Mouse (Mus musculus): ENCODE results near the gene Ahdc1.

Ahdc1 gene

GRCm38 (mm10) chr4:133046691-133047352 is 35.8 kb downstream of the Ahdc1 start:
- in situ Hi-C loops (cut with MboI; ENCODE audit: low pct_unique_long_range_greater_than_20kb in 1 of 2, low sequenced_read_pairs in 2 of 2, unreplicated experiment in 1 of 2): no loop called here

- in situ Hi-C loops (cut with MboI; ENCODE audit: low pct_unique_long_range_greater_than_20kb in 1 of 2, low sequenced_read_pairs in 2 of 2, unreplicated experiment in 1 of 2): no loop called here
These were observed 36.5 kb downstream of the Ahdc1 start for GRCm38 (mm10) chr4:133047353-133048105.

GRCm38 (mm10) chr4:133049071-133049920 is 38.2 kb downstream of the Ahdc1 start:
- in situ Hi-C loops (cut with MboI; ENCODE audit: low pct_unique_long_range_greater_than_20kb in 1 of 2, low sequenced_read_pairs in 2 of 2, unreplicated experiment in 1 of 2): no loop called here

- in situ Hi-C loops (cut with MboI; ENCODE audit: low pct_unique_long_range_greater_than_20kb in 1 of 2, low sequenced_read_pairs in 2 of 2, unreplicated experiment in 1 of 2): no loop called here
These were observed 39.3 kb downstream of the Ahdc1 start for GRCm38 (mm10) chr4:133050196-133050836.

GRCm38 (mm10) chr4:133050837-133051549 is 39.9 kb downstream of the Ahdc1 start:
- in situ Hi-C loops (cut with MboI; ENCODE audit: low pct_unique_long_range_greater_than_20kb in 1 of 2, low sequenced_read_pairs in 2 of 2, unreplicated experiment in 1 of 2): no loop called here

GRCm38 (mm10) chr4:133051550-133051865 is 40.4 kb downstream of the Ahdc1 start:
- in situ Hi-C loops (cut with MboI; ENCODE audit: low pct_unique_long_range_greater_than_20kb in 1 of 2, low sequenced_read_pairs in 2 of 2, unreplicated experiment in 1 of 2): no loop called here

- in situ Hi-C loops (cut with MboI; ENCODE audit: low pct_unique_long_range_greater_than_20kb in 1 of 2, low sequenced_read_pairs in 2 of 2, unreplicated experiment in 1 of 2): no loop called here
These were observed 41.1 kb downstream of the Ahdc1 start for GRCm38 (mm10) chr4:133052029-133052745.

- in situ Hi-C loops (cut with MboI; ENCODE audit: low pct_unique_long_range_greater_than_20kb in 1 of 2, low sequenced_read_pairs in 2 of 2, unreplicated experiment in 1 of 2): no loop called here
These were observed 42.0 kb downstream of the Ahdc1 start for GRCm38 (mm10) chr4:133052995-133053572.

- in situ Hi-C loops (cut with MboI; ENCODE audit: low pct_unique_long_range_greater_than_20kb in 1 of 2, low sequenced_read_pairs in 2 of 2, unreplicated experiment in 1 of 2): no loop called here
These were observed 43.5 kb downstream of the Ahdc1 start for GRCm38 (mm10) chr4:133054530-133054929.

- in situ Hi-C loops (cut with MboI; ENCODE audit: low pct_unique_long_range_greater_than_20kb in 1 of 2, low sequenced_read_pairs in 2 of 2, unreplicated experiment in 1 of 2): loop anchor here in 1 of 2 experiments (5.0 kb wide), 1 partner anchor 48 kb away; no protein-coding TSS in a partner anchor
These were observed 44.3 kb downstream of the Ahdc1 start for GRCm38 (mm10) chr4:133055163-133055951.

GRCm38 (mm10) chr4:133056069-133056890 is 45.2 kb downstream of the Ahdc1 start:
- in situ Hi-C loops (cut with MboI; ENCODE audit: low pct_unique_long_range_greater_than_20kb in 1 of 2, low sequenced_read_pairs in 2 of 2, unreplicated experiment in 1 of 2): loop anchor here in 1 of 2 experiments (5.0 kb wide), 1 partner anchor 49 kb away; no protein-coding TSS in a partner anchor

- in situ Hi-C loops (cut with MboI; ENCODE audit: low pct_unique_long_range_greater_than_20kb in 1 of 2, low sequenced_read_pairs in 2 of 2, unreplicated experiment in 1 of 2): loop anchor here in 1 of 2 experiments (5.0 kb wide), 1 partner anchor 50 kb away; no protein-coding TSS in a partner anchor
These were observed 46.5 kb downstream of the Ahdc1 start for GRCm38 (mm10) chr4:133057389-133058122.

- in situ Hi-C loops (cut with MboI; ENCODE audit: low pct_unique_long_range_greater_than_20kb in 1 of 2, low sequenced_read_pairs in 2 of 2, unreplicated experiment in 1 of 2): loop anchor here in 1 of 2 experiments (5.0 kb wide), 1 partner anchor 51 kb away; no protein-coding TSS in a partner anchor
These were observed 47.0 kb downstream of the Ahdc1 start for GRCm38 (mm10) chr4:133058123-133058453.

GRCm38 (mm10) chr4:133058513-133059480 is 47.7 kb downstream of the Ahdc1 start:
- in situ Hi-C loops (cut with MboI; ENCODE audit: low pct_unique_long_range_greater_than_20kb in 1 of 2, low sequenced_read_pairs in 2 of 2, unreplicated experiment in 1 of 2): loop anchor here in 1 of 2 experiments (5.0 kb wide), 1 partner anchor 51 kb away; no protein-coding TSS in a partner anchor
